Mouse (Mus musculus): Measurements from ENCODE around the gene Yars. TPM values are rescaled to one million over a fixed set of nuclear protein-coding genes. Genes with fewer than 3 reads are reported as not detected.

The Yars gene
- 10 to 100 TPM; 26.9 to 30.0 TPM for total RNA-seq (2021)

- intact Hi-C loops (cut with DNase I) = loop anchor here (5.0 kb wide), 2 partner anchors 142 to 267 kb away; no protein-coding TSS in a partner anchor
- DNase-seq (ENCODE audit: low spot score) = peak; percentile 95
Measured at GRCm38 (mm10) chr4:129189542-129190519, at the start of gene Yars, which contains the start of gene S100pbp. Gene Yars (plus strand): TSS chr4:129189760. Gene S100pbp (minus strand): TSS chr4:129189727.

GRCm38 (mm10) chr4:129140808-129141207 is 48.8 kb upstream of the Yars start:
- intact Hi-C loops (cut with DNase I) = no loop called here
- DNase-seq (ENCODE audit: low spot score) = no peak

GRCm38 (mm10) chr4:129141560-129142438 is 47.8 kb upstream of the Yars start:
- no peak for DNase-seq (ENCODE audit: low spot score)
- intact Hi-C loops (cut with DNase I) = no loop called here

GRCm38 (mm10) chr4:129142439-129143045 is 47.0 kb upstream of the Yars start:
- DNase-seq (ENCODE audit: low spot score) = no peak
- intact Hi-C loops (cut with DNase I) = no loop called here

GRCm38 (mm10) chr4:129143509-129143908 is 46.1 kb upstream of the Yars start:
- intact Hi-C loops (cut with DNase I) = no loop called here
- DNase-seq (ENCODE audit: low spot score) = no peak

- intact Hi-C loops (cut with DNase I) = no loop called here
- no peak for DNase-seq (ENCODE audit: low spot score)
Measured at GRCm38 (mm10) chr4:129144401-129145367, 44.9 kb upstream of the Yars start.

GRCm38 (mm10) chr4:129145411-129145810 is 44.1 kb upstream of the Yars start:
- intact Hi-C loops (cut with DNase I) = no loop called here
- no peak for DNase-seq (ENCODE audit: low spot score)

- DNase-seq (ENCODE audit: low spot score) = no peak
- intact Hi-C loops (cut with DNase I) = no loop called here
Measured at GRCm38 (mm10) chr4:129145943-129146342, 43.6 kb upstream of the Yars start.

GRCm38 (mm10) chr4:129146392-129146791 is 43.2 kb upstream of the Yars start:
- no peak for DNase-seq (ENCODE audit: low spot score)
- intact Hi-C loops (cut with DNase I) = no loop called here

GRCm38 (mm10) chr4:129147552-129148103 is 41.9 kb upstream of the Yars start:
- intact Hi-C loops (cut with DNase I) = no loop called here

GRCm38 (mm10) chr4:129149321-129149720 is 40.2 kb upstream of the Yars start:
- no peak for DNase-seq (ENCODE audit: low spot score)
- intact Hi-C loops (cut with DNase I) = no loop called here

More at GRCm38 (mm10) chr4:129147552-129148103, 41.9 kb upstream of the Yars start:
- DNase-seq (ENCODE audit: low spot score) = no peak

GRCm38 (mm10) chr4:129151276-129151811 is 38.2 kb upstream of the Yars start:
- intact Hi-C loops (cut with DNase I) = no loop called here
- DNase-seq (ENCODE audit: low spot score) = no peak

GRCm38 (mm10) chr4:129157541-129157940 is 32.0 kb upstream of the Yars start:
- intact Hi-C loops (cut with DNase I) = no loop called here
- no peak for DNase-seq (ENCODE audit: low spot score)

- intact Hi-C loops (cut with DNase I) = no loop called here
Measured at GRCm38 (mm10) chr4:129158549-129158948, 31.0 kb upstream of the Yars start.

GRCm38 (mm10) chr4:129161076-129161475 is 28.5 kb upstream of the Yars start:
- intact Hi-C loops (cut with DNase I) = no loop called here
- no peak for DNase-seq (ENCODE audit: low spot score)

More at GRCm38 (mm10) chr4:129158549-129158948, 31.0 kb upstream of the Yars start:
- DNase-seq (ENCODE audit: low spot score) = no peak

GRCm38 (mm10) chr4:129161581-129162255 is 27.8 kb upstream of the Yars start:
- intact Hi-C loops (cut with DNase I) = no loop called here
- DNase-seq (ENCODE audit: low spot score) = no peak

- intact Hi-C loops (cut with DNase I) = no loop called here
- no peak for DNase-seq (ENCODE audit: low spot score)
Measured at GRCm38 (mm10) chr4:129172529-129172928, 17.0 kb upstream of the Yars start.

GRCm38 (mm10) chr4:129179560-129179959 is 10.0 kb upstream of the Yars start:
- intact Hi-C loops (cut with DNase I) = loop anchor here (2.0 kb wide), 1 partner anchor 45 kb away; no protein-coding TSS in a partner anchor
- no peak for DNase-seq (ENCODE audit: low spot score)
